Mouse (Mus musculus) hindbrain, embryonic 13.5 days (tissue): Measurements from ENCODE around the gene Prkca. TPM values are rescaled to one million over a fixed set of nuclear protein-coding genes. Genes with fewer than 3 reads are reported as not detected.

ENCODE experiments used
- ATAC-seq: fragments of 200-750 bp; cut with Nextera tagmentation; 2 replicates; pipeline ENCODE4 v1.8.0; 2017; ENCODE audit warnings: moderate TSS enrichment; ENCODE audit not compliant: low FRiP score
- H3K27ac ChIP-seq: fragments of 300-500 bp; sonication (generic); 2 replicates; pipeline ENCODE4 v1.5.1; 2015; ENCODE audit warnings: inconsistent platforms, mild to moderate bottlenecking, moderate library complexity
- H3K27me3 ChIP-seq: fragments of 300-500 bp; sonication (generic); 2 replicates; pipeline ENCODE4 v1.6.1; 2015; ENCODE audit warnings: mild to moderate bottlenecking, inconsistent platforms
- H3K36me3 ChIP-seq: fragments of 300-500 bp; sonication (generic); 2 replicates; pipeline ENCODE4 v1.6.1; 2015; ENCODE audit warnings: mild to moderate bottlenecking, inconsistent platforms
- H3K4me1 ChIP-seq: fragments of 300-500 bp; sonication (generic); replicated peaks from 2 replicates; pipeline ENCODE4 v1.6.1; 2015; ENCODE audit warnings: inconsistent platforms
- H3K4me2 ChIP-seq: fragments of 300-500 bp; sonication (generic); 2 replicates; pipeline ENCODE4 v1.6.1; 2015; ENCODE audit warnings: inconsistent platforms, mild to moderate bottlenecking, moderate library complexity
- H3K4me3 ChIP-seq: fragments of 300-500 bp; sonication (generic); 2 replicates; pipeline ENCODE4 v1.5.1; 2015; ENCODE audit warnings: mild to moderate bottlenecking, inconsistent platforms
- H3K9ac ChIP-seq: fragments of 300-500 bp; sonication (generic); 2 replicates; pipeline ENCODE4 v1.6.1; 2015; ENCODE audit warnings: mild to moderate bottlenecking, inconsistent platforms
- H3K9me3 ChIP-seq: fragments of 300-500 bp; sonication (generic); 2 replicates; pipeline ENCODE4 v1.6.1; 2016; ENCODE audit warnings: inconsistent platforms
- WGBS: fragments of 180-500 bp; shearing (Covaris S2); methylation state at CpG from one replicate; pipeline ENCODE4 v1.1.7; 2015; 5-methylcytosine and 5-hydroxymethylcytosine counted together
- polyA plus RNA-seq: library from polyadenylated mRNA; unstranded; fragments of >200 nt; fragmentation: Nextera tagmentation; extraction: Ambion mirVana; gene quantifications from 2 replicates; pipeline ENCODE4 v1.2.1, GENCODE M21; 2015

Gene Prkca
- polyA plus RNA-seq, 1 experiment from 2014 or later = 7.7 TPM

- Histone ChIP-seq H3K4me1 (0 out of 2 replicates have a peak, but pooled peaks cover 6% of the 10 kb centered on the region), H3K4me3 (no peak overlapping the region), H3K27ac (no peak overlapping the region), H3K27me3 (no peaks in the 10 kb centered on the region), H3K9ac (no peak overlapping the region), H3K36me3 (no peaks in the 10 kb centered on the region), H3K4me2 (no peak overlapping the region), H3K9me3 (no peaks in the 10 kb centered on the region)
- no peak for ATAC-seq
- WGBS = 77% methylated on average over 1 of the region's 1 CpGs
Measured at GRCm38 (mm10) chr11:108250146-108250635, 93.5 kb downstream of the Prkca start.

GRCm38 (mm10) chr11:108249487-108249886, 94.2 kb downstream of the Prkca start:
- H3K36me3 ChIP-seq = no peaks in the 10 kb centered on the region
- no peak overlapping the region for H3K27ac ChIP-seq
- 0 out of 2 replicates have a peak, but pooled peaks cover 6% of the 10 kb centered on the region for H3K4me1 ChIP-seq
- H3K9me3 ChIP-seq = no peaks in the 10 kb centered on the region
- 67% methylated on average over 5 of the region's 5 CpGs for WGBS
- H3K4me2 ChIP-seq = no peak overlapping the region
- H3K9ac ChIP-seq = no peak overlapping the region
- no peaks in the 10 kb centered on the region for H3K27me3 ChIP-seq
- H3K4me3 ChIP-seq = no peak overlapping the region
- ATAC-seq = no peak

- no peak overlapping the region for H3K4me3 ChIP-seq
- peaks cover 8% of the 10 kb centered on the region; the same call in 1 of the 2 replicates for H3K4me1 ChIP-seq
- H3K27me3 ChIP-seq = no peaks in the 10 kb centered on the region
- 67% methylated on average over 3 of the region's 3 CpGs for WGBS
- H3K36me3 ChIP-seq = no peaks in the 10 kb centered on the region
- H3K27ac ChIP-seq = no peak overlapping the region
- no peak overlapping the region for H3K9ac ChIP-seq
- no peak for ATAC-seq
- no peaks in the 10 kb centered on the region for H3K9me3 ChIP-seq
- no peak overlapping the region for H3K4me2 ChIP-seq
Measured at GRCm38 (mm10) chr11:108249047-108249403, 94.7 kb downstream of the Prkca start.

GRCm38 (mm10) chr11:108248218-108249046, 95.3 kb downstream of the Prkca start:
- Histone ChIP-seq H3K9me3 (no peaks in the 10 kb centered on the region), H3K9ac (no peak overlapping the region), H3K27me3 (no peaks in the 10 kb centered on the region), H3K36me3 (no peaks in the 10 kb centered on the region), H3K4me2 (no peak overlapping the region), H3K4me1 (peaks cover 14% of the 10 kb centered on the region), H3K4me3 (no peak overlapping the region), H3K27ac (no peak overlapping the region)
- ATAC-seq = no peak
- 89% methylated on average over 12 of the region's 12 CpGs for WGBS

GRCm38 (mm10) chr11:108247121-108247863, 96.4 kb downstream of the Prkca start:
- Histone ChIP-seq H3K9me3 (no peaks in the 10 kb centered on the region), H3K27me3 (no peaks in the 10 kb centered on the region), H3K4me1 (peaks cover 22% of the 10 kb centered on the region), H3K9ac (no peak overlapping the region), H3K4me2 (no peak overlapping the region), H3K36me3 (no peaks in the 10 kb centered on the region), H3K4me3 (no peak overlapping the region), H3K27ac (no peak overlapping the region)
- no peak for ATAC-seq
- WGBS = 93% methylated on average over 10 of the region's 10 CpGs

GRCm38 (mm10) chr11:108246267-108246702, 97.4 kb downstream of the Prkca start:
- no peak overlapping the region for H3K9ac ChIP-seq
- H3K36me3 ChIP-seq = no peaks in the 10 kb centered on the region
- no peaks in the 10 kb centered on the region for H3K9me3 ChIP-seq
- no peak overlapping the region for H3K4me3 ChIP-seq
- H3K27me3 ChIP-seq = no peaks in the 10 kb centered on the region
- H3K4me1 ChIP-seq = peaks cover 22% of the 10 kb centered on the region
- 76% methylated on average over 4 of the region's 4 CpGs for WGBS
- ATAC-seq = no peak
- no peak overlapping the region for H3K4me2 ChIP-seq
- no peak overlapping the region for H3K27ac ChIP-seq

GRCm38 (mm10) chr11:108244241-108244640, 99.5 kb downstream of the Prkca start:
- Histone ChIP-seq H3K27me3 (no peaks in the 10 kb centered on the region), H3K36me3 (no peaks in the 10 kb centered on the region), H3K4me3 (no peak overlapping the region), H3K9ac (no peak overlapping the region), H3K4me1 (peaks cover 22% of the 10 kb centered on the region), H3K4me2 (no peak overlapping the region), H3K9me3 (no peaks in the 10 kb centered on the region), H3K27ac (no peak overlapping the region)
- 67% methylated on average over 2 of the region's 2 CpGs for whole genome bisulfite sequencing
- no peak for ATAC-seq

GRCm38 (mm10) chr11:108243633-108244032, 100.1 kb downstream of the Prkca start:
- 20% methylated on average over 2 of the region's 2 CpGs for WGBS
- Histone ChIP-seq H3K27ac (peak overlapping the region; percentile 27; the same call in 1 of the 2 replicates), H3K4me1 (peaks cover 27% of the 10 kb centered on the region)

GRCm38 (mm10) chr11:108240924-108241498, 102.7 kb downstream of the Prkca start:
- no peaks in the 10 kb centered on the region for H3K9me3 ChIP-seq
- H3K9ac ChIP-seq = no peak overlapping the region
- no peak for ATAC-seq
- H3K4me2 ChIP-seq = no peak overlapping the region
- H3K4me1 ChIP-seq = peaks cover 46% of the 10 kb centered on the region
- no peak overlapping the region for H3K4me3 ChIP-seq
- H3K36me3 ChIP-seq = no peaks in the 10 kb centered on the region
- H3K27me3 ChIP-seq = no peaks in the 10 kb centered on the region
- 77% methylated on average over 11 of the region's 11 CpGs for WGBS
- H3K27ac ChIP-seq = no peak overlapping the region

More at GRCm38 (mm10) chr11:108243633-108244032, 100.1 kb downstream of the Prkca start:
- no peak for ATAC-seq
- Histone ChIP-seq H3K36me3 (no peaks in the 10 kb centered on the region), H3K4me3 (no peak overlapping the region), H3K9me3 (no peaks in the 10 kb centered on the region), H3K9ac (no peak overlapping the region), H3K4me2 (no peak overlapping the region), H3K27me3 (no peaks in the 10 kb centered on the region)

- Histone ChIP-seq H3K9ac (no peak overlapping the region), H3K27me3 (no peaks in the 10 kb centered on the region), H3K4me2 (no peak overlapping the region), H3K9me3 (no peaks in the 10 kb centered on the region), H3K27ac (0 out of 2 replicates have a peak overlapping the region, but pooled peaks have one; percentile 8), H3K36me3 (no peaks in the 10 kb centered on the region), H3K4me1 (peaks cover 43% of the 10 kb centered on the region), H3K4me3 (no peak overlapping the region)
- no peak for ATAC-seq
- 87% methylated on average over 4 of the region's 4 CpGs for WGBS
Measured at GRCm38 (mm10) chr11:108239173-108239572, 104.6 kb downstream of the Prkca start.

GRCm38 (mm10) chr11:108236754-108237428, 106.8 kb downstream of the Prkca start:
- no peaks in the 10 kb centered on the region for H3K9me3 ChIP-seq
- 63% methylated on average over 10 of the region's 10 CpGs for WGBS
- ATAC-seq = no peak
- 0 out of 2 replicates have a peak overlapping the region, but pooled peaks have one; percentile 2 for H3K27ac ChIP-seq
- H3K4me3 ChIP-seq = no peak overlapping the region
- no peaks in the 10 kb centered on the region for H3K36me3 ChIP-seq
- H3K4me2 ChIP-seq = no peak overlapping the region
- peaks cover 38% of the 10 kb centered on the region for H3K4me1 ChIP-seq
- H3K9ac ChIP-seq = no peak overlapping the region
- no peaks in the 10 kb centered on the region for H3K27me3 ChIP-seq
